Mouse (Mus musculus): Measurements from ENCODE around the gene Cacnb4. TPM values are rescaled to one million over a fixed set of nuclear protein-coding genes. Genes with fewer than 3 reads are reported as not detected.

Cacnb4 gene
- polyA plus RNA-seq, 1 experiment: 0.68 TPM

GRCm38 (mm10) chr2:52580697-52581096 is 95.9 kb downstream of the Cacnb4 start:
- no peaks in the 10 kb centered on the region for H3K27me3 ChIP-seq (ENCODE audit: control insufficient read depth, insufficient read depth, low read length)
- no peak for TF ChIP-seq CTCF (IDR thresholded peaks at IDR 0.05; ENCODE audit: control insufficient read depth, insufficient read depth, insufficient replicate concordance, low read depth, low read length)
- no peak for TF ChIP-seq POLR2A (IDR thresholded peaks at IDR 0.05; ENCODE audit: control insufficient read depth, low read depth, low read length)

DNA sequence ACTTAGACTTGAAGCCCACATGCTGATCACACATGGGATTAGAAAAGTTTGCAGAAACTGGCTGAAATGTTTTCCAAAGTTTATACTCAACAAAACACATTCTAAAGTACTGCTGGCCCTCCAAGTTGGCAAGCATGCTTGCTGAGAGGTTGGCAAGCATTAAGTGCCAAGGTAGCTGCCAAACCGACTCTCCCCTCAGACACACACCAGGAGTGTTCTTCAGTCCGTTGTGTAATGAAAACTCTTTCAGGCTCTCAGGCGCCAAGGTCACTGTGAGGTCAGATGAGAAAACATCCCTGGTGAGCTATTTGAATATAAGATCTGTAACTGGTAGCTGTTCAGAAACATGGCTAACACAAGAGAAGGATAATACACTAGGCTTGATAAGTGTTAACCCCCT is 97.8 kb downstream of the Cacnb4 start:
- Histone ChIP-seq H3K4me1 (ENCODE audit: control insufficient read depth, insufficient read depth, low read length) (no peaks in the 10 kb centered on the region), H3K27ac (ENCODE audit: control insufficient read depth, insufficient read depth, low read depth, low read length) (no peak overlapping the region), H3K36me3 (ENCODE audit: control insufficient read depth, insufficient read depth, low read length) (no peaks in the 10 kb centered on the region), H3K27me3 (ENCODE audit: control insufficient read depth, insufficient read depth, low read length) (no peaks in the 10 kb centered on the region), H3K4me3 (ENCODE audit: control insufficient read depth, low read depth, low read length) (no peak overlapping the region)
- no peak for TF ChIP-seq CTCF (IDR thresholded peaks at IDR 0.05; ENCODE audit: control insufficient read depth, insufficient read depth, insufficient replicate concordance, low read depth, low read length)
- no peak for TF ChIP-seq POLR2A (IDR thresholded peaks at IDR 0.05; ENCODE audit: control insufficient read depth, low read depth, low read length)

More at GRCm38 (mm10) chr2:52580697-52581096, 95.9 kb downstream of the Cacnb4 start:
- Histone ChIP-seq H3K36me3 (ENCODE audit: control insufficient read depth, insufficient read depth, low read length) (no peaks in the 10 kb centered on the region), H3K4me1 (ENCODE audit: control insufficient read depth, insufficient read depth, low read length) (no peaks in the 10 kb centered on the region), H3K27ac (ENCODE audit: control insufficient read depth, insufficient read depth, low read depth, low read length) (no peak overlapping the region), H3K4me3 (ENCODE audit: control insufficient read depth, low read depth, low read length) (no peak overlapping the region)

GRCm38 (mm10) chr2:52577700-52578099 is 98.9 kb downstream of the Cacnb4 start:
- H3K36me3 ChIP-seq (ENCODE audit: control insufficient read depth, insufficient read depth, low read length): no peaks in the 10 kb centered on the region
- H3K27ac ChIP-seq (ENCODE audit: control insufficient read depth, insufficient read depth, low read depth, low read length): no peak overlapping the region
- H3K4me3 ChIP-seq (ENCODE audit: control insufficient read depth, low read depth, low read length): no peak overlapping the region
- H3K27me3 ChIP-seq (ENCODE audit: control insufficient read depth, insufficient read depth, low read length): no peaks in the 10 kb centered on the region
- TF ChIP-seq CTCF (IDR thresholded peaks at IDR 0.05; ENCODE audit: control insufficient read depth, insufficient read depth, insufficient replicate concordance, low read depth, low read length) (no peak), POLR2A (IDR thresholded peaks at IDR 0.05; ENCODE audit: control insufficient read depth, low read depth, low read length) (no peak)
- H3K4me1 ChIP-seq (ENCODE audit: control insufficient read depth, insufficient read depth, low read length): no peaks in the 10 kb centered on the region

DNA sequence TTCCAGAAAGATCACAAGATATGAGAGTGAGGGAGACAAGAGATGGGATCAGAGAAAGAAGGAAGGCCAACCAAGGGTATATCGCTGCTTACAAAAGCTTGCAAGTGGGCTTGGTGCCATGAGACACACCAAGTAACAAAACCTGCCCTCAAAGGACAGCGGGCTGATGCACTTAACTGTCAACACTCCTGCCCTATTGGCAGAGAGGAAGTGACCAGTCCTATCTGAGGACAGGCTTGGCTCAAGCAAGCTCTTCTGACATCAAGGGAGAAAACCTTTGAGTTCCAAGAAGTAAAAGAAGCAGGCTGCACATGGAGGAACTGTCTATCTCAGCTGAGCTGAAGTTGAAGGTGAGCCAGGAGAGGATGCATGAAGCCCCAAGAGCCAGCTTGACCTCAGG is 100.1 kb downstream of the Cacnb4 start:
- Histone ChIP-seq H3K27me3 (ENCODE audit: control insufficient read depth, insufficient read depth, low read length) (no peaks in the 10 kb centered on the region), H3K4me3 (ENCODE audit: control insufficient read depth, low read depth, low read length) (no peak overlapping the region), H3K27ac (ENCODE audit: control insufficient read depth, insufficient read depth, low read depth, low read length) (no peak overlapping the region), H3K36me3 (ENCODE audit: control insufficient read depth, insufficient read depth, low read length) (no peaks in the 10 kb centered on the region), H3K4me1 (ENCODE audit: control insufficient read depth, insufficient read depth, low read length) (no peaks in the 10 kb centered on the region)
- TF ChIP-seq CTCF (IDR thresholded peaks at IDR 0.05; ENCODE audit: control insufficient read depth, insufficient read depth, insufficient replicate concordance, low read depth, low read length) (no peak), POLR2A (IDR thresholded peaks at IDR 0.05; ENCODE audit: control insufficient read depth, low read depth, low read length) (no peak)

DNA sequence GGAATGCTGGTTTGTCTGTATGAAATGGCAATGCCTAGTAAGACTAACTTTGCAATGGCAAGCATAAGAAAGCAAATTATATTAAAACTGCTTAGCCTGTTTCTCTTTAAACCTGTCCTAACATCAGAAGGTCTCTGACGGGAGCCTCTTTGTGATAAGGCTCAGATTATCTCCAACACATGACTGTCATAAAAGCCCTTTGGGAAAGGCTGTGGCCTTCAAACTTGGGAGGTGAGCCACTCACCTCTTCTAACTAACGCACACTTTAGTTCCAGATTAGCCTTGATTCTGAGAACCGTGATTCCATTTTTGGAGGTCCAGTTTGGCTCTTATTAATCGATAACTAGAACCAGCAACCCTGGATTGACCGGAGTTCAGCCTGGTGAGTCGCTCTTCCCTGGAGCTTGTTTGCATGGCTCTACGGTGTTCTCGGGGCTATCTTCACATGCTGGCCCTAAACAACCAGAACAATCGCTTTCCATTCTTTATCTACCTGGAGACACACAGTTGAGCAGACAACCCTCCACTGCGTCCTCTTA is 100.9 kb downstream of the Cacnb4 start:
- TF ChIP-seq CTCF (IDR thresholded peaks at IDR 0.05; ENCODE audit: control insufficient read depth, insufficient read depth, insufficient replicate concordance, low read depth, low read length): no peak
- TF ChIP-seq POLR2A (IDR thresholded peaks at IDR 0.05; ENCODE audit: control insufficient read depth, low read depth, low read length): no peak
- H3K27me3 ChIP-seq (ENCODE audit: control insufficient read depth, insufficient read depth, low read length): no peaks in the 10 kb centered on the region
- no peak overlapping the region for H3K27ac ChIP-seq (ENCODE audit: control insufficient read depth, insufficient read depth, low read depth, low read length)
- no peaks in the 10 kb centered on the region for H3K36me3 ChIP-seq (ENCODE audit: control insufficient read depth, insufficient read depth, low read length)
- no peaks in the 10 kb centered on the region for H3K4me1 ChIP-seq (ENCODE audit: control insufficient read depth, insufficient read depth, low read length)
- no peak overlapping the region for H3K4me3 ChIP-seq (ENCODE audit: control insufficient read depth, low read depth, low read length)

- Histone ChIP-seq H3K27ac (ENCODE audit: control insufficient read depth, insufficient read depth, low read depth, low read length) (no peak overlapping the region), H3K36me3 (ENCODE audit: control insufficient read depth, insufficient read depth, low read length) (no peaks in the 10 kb centered on the region), H3K27me3 (ENCODE audit: control insufficient read depth, insufficient read depth, low read length) (no peaks in the 10 kb centered on the region), H3K4me1 (ENCODE audit: control insufficient read depth, insufficient read depth, low read length) (no peaks in the 10 kb centered on the region), H3K4me3 (ENCODE audit: control insufficient read depth, low read depth, low read length) (no peak overlapping the region)
- TF ChIP-seq POLR2A (IDR thresholded peaks at IDR 0.05; ENCODE audit: control insufficient read depth, low read depth, low read length) (no peak), CTCF (IDR thresholded peaks at IDR 0.05; ENCODE audit: control insufficient read depth, insufficient read depth, insufficient replicate concordance, low read depth, low read length) (no peak)
These were observed 101.7 kb downstream of the Cacnb4 start for GRCm38 (mm10) chr2:52574929-52575328.

DNA sequence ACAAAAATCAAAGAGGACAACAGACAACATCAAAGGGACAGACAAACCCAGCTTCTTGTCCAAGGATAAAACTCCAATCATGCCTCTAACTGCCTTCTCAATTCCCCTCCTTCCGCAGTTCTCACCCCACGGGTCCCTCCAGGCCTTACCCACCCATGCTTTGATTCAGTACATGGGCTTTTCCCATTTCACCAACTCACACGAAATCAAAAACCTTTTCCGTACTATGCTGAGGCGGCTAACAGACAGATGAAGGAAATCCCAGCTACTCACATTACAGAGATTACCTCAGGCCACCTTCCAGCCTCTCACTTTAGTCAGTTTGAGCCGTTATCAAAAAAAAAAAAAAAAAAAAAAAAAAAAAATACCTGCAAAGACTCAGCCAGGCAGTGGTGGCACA is 104.4 kb downstream of the Cacnb4 start:
- Histone ChIP-seq H3K36me3 (ENCODE audit: control insufficient read depth, insufficient read depth, low read length) (no peaks in the 10 kb centered on the region), H3K4me1 (ENCODE audit: control insufficient read depth, insufficient read depth, low read length) (no peaks in the 10 kb centered on the region), H3K27me3 (ENCODE audit: control insufficient read depth, insufficient read depth, low read length) (no peaks in the 10 kb centered on the region), H3K27ac (ENCODE audit: control insufficient read depth, insufficient read depth, low read depth, low read length) (no peak overlapping the region), H3K4me3 (ENCODE audit: control insufficient read depth, low read depth, low read length) (no peak overlapping the region)
- TF ChIP-seq POLR2A (IDR thresholded peaks at IDR 0.05; ENCODE audit: control insufficient read depth, low read depth, low read length) (no peak), CTCF (IDR thresholded peaks at IDR 0.05; ENCODE audit: control insufficient read depth, insufficient read depth, insufficient replicate concordance, low read depth, low read length) (no peak)
